Mouse (Mus musculus): ENCODE results near the gene Serpinc1. TPM values are rescaled to one million over a fixed set of nuclear protein-coding genes. Genes with fewer than 3 reads are reported as not detected.
"Not testable (repeated sequence)": the region's sequence is repeated elsewhere in the genome, so short reads cannot be mapped to it uniquely, and the experiment has no call there.

Serpinc1 gene
- total RNA-seq, 2 experiments from 2014 or later, result 0.36 to 1.8 TPM

- no peak for DNase-seq
Observed at GRCm38 (mm10) chr1:161025410-161026210, 47.2 kb downstream of the Serpinc1 start.

GRCm38 (mm10) chr1:161027196-161027595 lies 48.8 kb downstream of the Serpinc1 start:
- DNase-seq, result no peak

- DNase-seq, result not testable (repeated sequence)
Observed at GRCm38 (mm10) chr1:161028427-161028826, 50.0 kb downstream of the Serpinc1 start.

GRCm38 (mm10) chr1:161030058-161030457 lies 51.7 kb downstream of the Serpinc1 start:
- no peak for DNase-seq

GRCm38 (mm10) chr1:161031881-161032280 lies 53.5 kb downstream of the Serpinc1 start:
- no peak for DNase-seq

- peak; percentile 72 to 76 for DNase-seq
Observed at GRCm38 (mm10) chr1:161032345-161032744, 54.0 kb downstream of the Serpinc1 start.

GRCm38 (mm10) chr1:161033856-161034434 lies 55.6 kb downstream of the Serpinc1 start:
- DNase-seq, result no peak

- DNase-seq, result peak; percentile 98
Observed at GRCm38 (mm10) chr1:161034435-161035280, 56.3 kb downstream of the Serpinc1 start, which contains the start of gene Zbtb37. TSS of gene Zbtb37 (minus strand) at chr1:161034849.

- DNase-seq, result peak; percentile 40 to 44
Observed at GRCm38 (mm10) chr1:161035281-161035785, 56.9 kb downstream of the Serpinc1 start.

GRCm38 (mm10) chr1:161035786-161036404 lies 57.5 kb downstream of the Serpinc1 start:
- DNase-seq, result no peak

- DNase-seq, result peak in 1 of 2 experiments; percentile 27
Observed at GRCm38 (mm10) chr1:161036411-161036841, 58.0 kb downstream of the Serpinc1 start.

- DNase-seq, result no peak
Observed at GRCm38 (mm10) chr1:161037026-161037425, 58.6 kb downstream of the Serpinc1 start.

GRCm38 (mm10) chr1:161037599-161037998 lies 59.2 kb downstream of the Serpinc1 start:
- DNase-seq, result no peak

GRCm38 (mm10) chr1:161038004-161038403 lies 59.6 kb downstream of the Serpinc1 start:
- no peak for DNase-seq

- no peak for DNase-seq
Observed at GRCm38 (mm10) chr1:161038968-161039721, 60.8 kb downstream of the Serpinc1 start.

GRCm38 (mm10) chr1:161039741-161040425 lies 61.5 kb downstream of the Serpinc1 start:
- DNase-seq, result no peak

- no peak for DNase-seq
Observed at GRCm38 (mm10) chr1:161040426-161040770, 62.0 kb downstream of the Serpinc1 start.

GRCm38 (mm10) chr1:161040855-161041254 lies 62.5 kb downstream of the Serpinc1 start:
- DNase-seq, result no peak

- DNase-seq, result no peak
Observed at GRCm38 (mm10) chr1:161041261-161042020, 63.1 kb downstream of the Serpinc1 start.

GRCm38 (mm10) chr1:161046972-161047371 lies 68.6 kb downstream of the Serpinc1 start:
- DNase-seq, result no peak

Measured in adrenal gland, postnatal 36 days (tissue).